Mouse (Mus musculus) hindbrain, embryonic 11.5 days (tissue): ENCODE measurements around the gene Gm3476. TPM values are rescaled to one million over a fixed set of nuclear protein-coding genes. Genes with fewer than 3 reads are reported as not detected.
"Not testable (repeated sequence)": the region's sequence is repeated elsewhere in the genome, so short reads cannot be mapped to it uniquely, and the experiment has no call there.

ENCODE experiments used
- ATAC-seq: fragments of 200-750 bp; cut with Nextera tagmentation; 2 replicates; pipeline ENCODE4 v1.8.0; 2017; ENCODE audit warnings: mild to moderate bottlenecking, moderate TSS enrichment, moderate library complexity; ENCODE audit not compliant: low FRiP score
- DNase-seq: peaks from one replicate; pipeline ENCODE4 v3.0.0-alpha.2; 2015; ENCODE audit warnings: low spot score
- H3K27ac ChIP-seq: fragments of 300-500 bp; sonication (generic); 2 replicates; pipeline ENCODE4 v1.5.1; 2014; ENCODE audit warnings: mild to moderate bottlenecking, low read depth, low read length
- H3K27me3 ChIP-seq: fragments of 300-500 bp; sonication (generic); 2 replicates; pipeline ENCODE4 v1.6.1; 2014; ENCODE audit warnings: mild to moderate bottlenecking, low read length, moderate library complexity, mixed read lengths; ENCODE audit not compliant: control insufficient read depth, insufficient read depth
- H3K36me3 ChIP-seq: fragments of 300-500 bp; sonication (generic); 2 replicates; pipeline ENCODE4 v1.6.1; 2014; ENCODE audit warnings: mild to moderate bottlenecking, low read length, moderate library complexity, mixed read lengths; ENCODE audit not compliant: control insufficient read depth, insufficient read depth
- H3K4me1 ChIP-seq: fragments of 300-500 bp; sonication (generic); replicated peaks from 2 replicates; pipeline ENCODE4 v1.6.1; 2014; ENCODE audit warnings: low read length, mixed read lengths; ENCODE audit not compliant: control insufficient read depth, insufficient read depth
- H3K4me2 ChIP-seq: fragments of 300-500 bp; sonication (generic); replicated peaks from 2 replicates; pipeline ENCODE4 v1.6.1; 2014; ENCODE audit warnings: mild to moderate bottlenecking, low read depth, low read length
- H3K4me3 ChIP-seq: fragments of 300-500 bp; sonication (generic); 2 replicates; pipeline ENCODE4 v1.5.1; 2014; ENCODE audit warnings: low read depth, low read length
- H3K9ac ChIP-seq: fragments of 300-500 bp; sonication (generic); 2 replicates; pipeline ENCODE4 v1.6.1; 2014; ENCODE audit warnings: low read depth, low read length
- H3K9me3 ChIP-seq: fragments of 300-500 bp; sonication (generic); 2 replicates; pipeline ENCODE4 v1.6.1; 2016; ENCODE audit warnings: low read length; ENCODE audit not compliant: control insufficient read depth
- WGBS: fragments of 180-500 bp; shearing (Covaris S2); extraction: QIAGEN DNeasy Blood & Tissue Kit; methylation state at CpG from one replicate; pipeline ENCODE4 v1.1.7; 2014; 5-methylcytosine and 5-hydroxymethylcytosine counted together
- polyA plus RNA-seq: library from polyadenylated mRNA; unstranded; fragments of >200 nt; fragmentation: Nextera tagmentation; extraction: Ambion mirVana; gene quantifications from 2 replicates; pipeline ENCODE4 v1.2.1, GENCODE M21; 2014

Gene Gm3476
- polyA plus RNA-seq = not detected in 2 replicates

- WGBS = no CpG with 5 or more reads among the region's 1 CpGs
- H3K4me2 ChIP-seq, DNase-seq, H3K27ac ChIP-seq, H3K9ac ChIP-seq, H3K27me3 ChIP-seq, H3K4me3 ChIP-seq, H3K9me3 ChIP-seq, H3K36me3 ChIP-seq, H3K4me1 ChIP-seq, ATAC-seq: not testable (repeated sequence)
Observed at GRCm38 (mm10) chr14:6125707-6126106, at the start of gene Gm3476. Gene Gm3476 (minus strand): TSS chr14:6125807.

- H3K4me1 ChIP-seq, H3K9ac ChIP-seq, H3K4me2 ChIP-seq, H3K27ac ChIP-seq, H3K9me3 ChIP-seq, ATAC-seq, H3K4me3 ChIP-seq, H3K27me3 ChIP-seq, H3K36me3 ChIP-seq, DNase-seq: not testable (repeated sequence)
- WGBS = 87% methylated on average over 2 of the region's 9 CpGs
Observed at GRCm38 (mm10) chr14:6163538-6163937, 37.9 kb upstream of the Gm3476 start.

GRCm38 (mm10) chr14:6161085-6161484 is 35.5 kb upstream of the Gm3476 start:
- H3K27ac ChIP-seq, H3K27me3 ChIP-seq: not testable (repeated sequence)
- WGBS = no CpG with 5 or more reads among the region's 1 CpGs

GRCm38 (mm10) chr14:6108272-6108925 is 17.2 kb downstream of the Gm3476 start, which contains the start of gene Gm3468:
Gene Gm3468 (minus strand): TSS chr14:6108665.
- ATAC-seq (peak; percentile 93), DNase-seq (peak; percentile 86)
- 2% methylated on average over 28 of the region's 51 CpGs for WGBS
- not testable (repeated sequence) for H3K36me3 ChIP-seq, H3K9ac ChIP-seq, H3K27me3 ChIP-seq, H3K27ac ChIP-seq, H3K9me3 ChIP-seq, H3K4me1 ChIP-seq
- peak within 1 kb of the TSS; percentile 26 for H3K4me3 ChIP-seq
- H3K4me2 ChIP-seq = peak within 1 kb of the TSS; percentile 36

More at GRCm38 (mm10) chr14:6161085-6161484, 35.5 kb upstream of the Gm3476 start:
- not testable (repeated sequence) for H3K4me1 ChIP-seq, H3K4me3 ChIP-seq, H3K9me3 ChIP-seq, H3K36me3 ChIP-seq, H3K4me2 ChIP-seq, H3K9ac ChIP-seq, DNase-seq, ATAC-seq

- peak overlapping the region; percentile 26; the same call in 1 of the 2 replicates for H3K4me3 ChIP-seq
- H3K9me3 ChIP-seq, H3K9ac ChIP-seq, H3K27me3 ChIP-seq, H3K4me1 ChIP-seq, H3K36me3 ChIP-seq, ATAC-seq, H3K27ac ChIP-seq: not testable (repeated sequence)
- 13% methylated on average over 8 of the region's 9 CpGs for WGBS
- peak; percentile 1 for DNase-seq
- peak overlapping the region; percentile 36 for H3K4me2 ChIP-seq
Observed at GRCm38 (mm10) chr14:6107500-6107899, 18.1 kb downstream of the Gm3476 start.

GRCm38 (mm10) chr14:6093842-6094241 is 31.8 kb downstream of the Gm3476 start, which contains the start of gene Gm8206:
Gene Gm8206 (minus strand): TSS chr14:6093942.
- not testable (repeated sequence) for H3K4me1 ChIP-seq, ATAC-seq, DNase-seq, H3K27ac ChIP-seq, H3K36me3 ChIP-seq, H3K27me3 ChIP-seq, H3K4me3 ChIP-seq, H3K9me3 ChIP-seq, H3K4me2 ChIP-seq, H3K9ac ChIP-seq
- WGBS = 98% methylated on average over 2 of the region's 3 CpGs

GRCm38 (mm10) chr14:6058167-6058566 is 67.4 kb downstream of the Gm3476 start, which contains the start of gene Gm6337:
Gene Gm6337 (minus strand): TSS chr14:6058267.
- not testable (repeated sequence) for H3K36me3 ChIP-seq, H3K9ac ChIP-seq, ATAC-seq, H3K4me2 ChIP-seq, H3K27ac ChIP-seq, H3K4me3 ChIP-seq, DNase-seq, H3K4me1 ChIP-seq, H3K9me3 ChIP-seq, H3K27me3 ChIP-seq
- WGBS = 85% methylated on average over 2 of the region's 4 CpGs
